Mouse (Mus musculus): ENCODE measurements around the gene Kcnj5. TPM values are rescaled to one million over a fixed set of nuclear protein-coding genes. Genes with fewer than 3 reads are reported as not detected.

Kcnj5 gene
- polyA plus RNA-seq, 1 experiment: 4.0 TPM

- no peaks in the 10 kb centered on the region for H3K9me3 ChIP-seq
- H3K36me3 ChIP-seq (replicated peaks; ENCODE audit: low read length): no peaks in the 10 kb centered on the region
- peak overlapping the region; percentile 46 for H3K4me3 ChIP-seq (replicated peaks)
- H3K27me3 ChIP-seq (replicated peaks): peaks cover 56% of the 10 kb centered on the region
- TF ChIP-seq GATA1 (IDR thresholded peaks at IDR 0.05; ENCODE audit: borderline replicate concordance, low read length): no peak
- no peak for TF ChIP-seq FLI1 (IDR thresholded peaks at IDR 0.05; ENCODE audit: low read length)
- H3K4me1 ChIP-seq: peaks cover 32% of the 10 kb centered on the region
These were observed 51.5 kb downstream of the Kcnj5 start for GRCm38 (mm10) chr9:32292686-32293085.

- H3K36me3 ChIP-seq (replicated peaks; ENCODE audit: low read length): no peaks in the 10 kb centered on the region
- H3K9me3 ChIP-seq: no peaks in the 10 kb centered on the region
- H3K4me1 ChIP-seq: peaks cover 35% of the 10 kb centered on the region
- TF ChIP-seq FLI1 (IDR thresholded peaks at IDR 0.05; ENCODE audit: low read length) (no peak), GATA1 (IDR thresholded peaks at IDR 0.05; ENCODE audit: borderline replicate concordance, low read length) (no peak)
- H3K4me3 ChIP-seq (replicated peaks): no peak overlapping the region
- peaks cover 49% of the 10 kb centered on the region for H3K27me3 ChIP-seq (replicated peaks)
These were observed 52.5 kb downstream of the Kcnj5 start for GRCm38 (mm10) chr9:32291618-32292017.

- Histone ChIP-seq H3K27me3 (replicated peaks) (peaks cover 6% of the 10 kb centered on the region), H3K4me1 (peaks cover 38% of the 10 kb centered on the region), H3K4me3 (replicated peaks) (no peak overlapping the region), H3K9me3 (peaks cover 24% of the 10 kb centered on the region), H3K36me3 (replicated peaks; ENCODE audit: low read length) (no peaks in the 10 kb centered on the region)
- TF ChIP-seq FLI1 (IDR thresholded peaks at IDR 0.05; ENCODE audit: low read length): no peak
- no peak for TF ChIP-seq GATA1 (IDR thresholded peaks at IDR 0.05; ENCODE audit: borderline replicate concordance, low read length)
These were observed 60.6 kb downstream of the Kcnj5 start for GRCm38 (mm10) chr9:32283591-32283990.

DNA sequence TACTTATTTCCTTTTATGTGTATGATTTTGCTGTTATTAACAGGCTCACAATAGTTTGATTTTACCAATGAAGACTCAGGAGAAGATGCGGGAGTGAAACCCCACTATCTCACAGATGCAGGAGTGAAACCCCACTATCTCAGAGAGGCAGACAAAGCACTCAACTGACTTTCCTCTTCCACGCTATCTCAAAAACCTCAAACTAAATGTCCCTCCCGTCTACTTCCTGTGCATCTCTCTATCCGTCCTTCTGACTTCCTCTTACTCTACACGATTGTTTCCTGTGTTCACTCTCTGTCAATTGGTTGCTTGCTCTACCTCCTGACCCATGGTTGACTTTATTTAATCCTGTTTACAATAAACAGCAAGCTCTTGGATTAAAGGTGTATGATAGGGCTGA lies 63.7 kb downstream of the Kcnj5 start:
- H3K27me3 ChIP-seq (replicated peaks): peaks cover 4% of the 10 kb centered on the region
- no peak overlapping the region for H3K4me3 ChIP-seq (replicated peaks)
- H3K4me1 ChIP-seq: peaks cover 51% of the 10 kb centered on the region
- TF ChIP-seq GATA1 (IDR thresholded peaks at IDR 0.05; ENCODE audit: borderline replicate concordance, low read length): no peak; the same call in 2 of the 3 replicates
- TF ChIP-seq FLI1 (IDR thresholded peaks at IDR 0.05; ENCODE audit: low read length): no peak
- H3K9me3 ChIP-seq: peaks cover 18% of the 10 kb centered on the region
- no peaks in the 10 kb centered on the region for H3K36me3 ChIP-seq (replicated peaks; ENCODE audit: low read length)

GRCm38 (mm10) chr9:32279789-32280188 lies 64.4 kb downstream of the Kcnj5 start:
- Histone ChIP-seq H3K27me3 (replicated peaks) (peaks cover 4% of the 10 kb centered on the region), H3K4me3 (replicated peaks) (no peak overlapping the region), H3K36me3 (replicated peaks; ENCODE audit: low read length) (no peaks in the 10 kb centered on the region), H3K4me1 (peaks cover 57% of the 10 kb centered on the region), H3K9me3 (peaks cover 18% of the 10 kb centered on the region)
- TF ChIP-seq GATA1 (IDR thresholded peaks at IDR 0.05; ENCODE audit: borderline replicate concordance, low read length) (no peak), FLI1 (IDR thresholded peaks at IDR 0.05; ENCODE audit: low read length) (no peak)

GRCm38 (mm10) chr9:32278052-32278451 lies 66.1 kb downstream of the Kcnj5 start:
- peaks cover 72% of the 10 kb centered on the region for H3K4me1 ChIP-seq
- H3K27me3 ChIP-seq (replicated peaks): peaks cover 7% of the 10 kb centered on the region
- TF ChIP-seq FLI1 (IDR thresholded peaks at IDR 0.05; ENCODE audit: low read length) (no peak), GATA1 (IDR thresholded peaks at IDR 0.05; ENCODE audit: borderline replicate concordance, low read length) (no peak)
- no peak overlapping the region for H3K4me3 ChIP-seq (replicated peaks)
- H3K9me3 ChIP-seq: peaks cover 18% of the 10 kb centered on the region
- no peaks in the 10 kb centered on the region for H3K36me3 ChIP-seq (replicated peaks; ENCODE audit: low read length)

GRCm38 (mm10) chr9:32271896-32272444 lies 72.2 kb downstream of the Kcnj5 start:
- Histone ChIP-seq H3K4me3 (replicated peaks) (no peak overlapping the region), H3K9me3 (no peaks in the 10 kb centered on the region), H3K27me3 (replicated peaks) (peaks cover 11% of the 10 kb centered on the region), H3K4me1 (peaks cover 40% of the 10 kb centered on the region), H3K36me3 (replicated peaks; ENCODE audit: low read length) (no peaks in the 10 kb centered on the region)
- TF ChIP-seq GATA1 (IDR thresholded peaks at IDR 0.05; ENCODE audit: borderline replicate concordance, low read length) (no peak), FLI1 (IDR thresholded peaks at IDR 0.05; ENCODE audit: low read length) (no peak)

Other genes starting within 250 kb of the Kcnj5 start
- not detected in 2 replicates for gene Arhgap32, start 228.2 kb downstream of the Kcnj5 start, polyA plus RNA-seq (2012; ENCODE audit: insufficient read depth, low replicate concordance)
- not detected in 2 replicates for gene Kcnj1, start 28.1 kb upstream of the Kcnj5 start, polyA plus RNA-seq (2012; ENCODE audit: insufficient read depth, low replicate concordance)
- gene Fli1, start 198.5 kb upstream of the Kcnj5 start, polyA plus RNA-seq (2012; ENCODE audit: insufficient read depth, low replicate concordance): 20.8 and 61.7 TPM in 2 replicates

Measured in megakaryocyte, embryonic 14.5 days (primary cell).